ENCODE assay signal across 21 mouse cellular contexts in the genomic region with DNA sequence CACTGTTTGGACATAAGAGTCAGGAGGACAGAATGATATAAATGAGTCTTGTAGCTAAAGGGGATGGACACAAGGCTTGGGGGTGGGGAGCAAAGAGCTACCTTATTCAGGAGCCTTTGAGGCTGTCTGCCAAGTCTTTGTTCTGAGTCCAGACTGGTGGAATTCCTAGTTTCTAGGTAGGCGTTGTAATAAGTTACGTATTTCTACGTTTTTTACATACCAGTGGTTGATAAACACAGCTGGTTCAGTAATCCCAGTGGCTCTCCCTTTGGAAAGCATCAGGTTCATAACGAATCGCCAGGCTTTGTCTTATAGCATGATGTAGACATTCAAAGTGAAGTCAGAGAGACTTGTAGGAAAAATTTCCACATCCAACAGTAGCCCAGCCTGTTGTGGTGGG.
DNase-seq lines count a peak whose midpoint lies in the region; ATAC-seq and TF ChIP-seq lines count a peak whose summit lies in the region.
"Had no signal": no experiment of that assay in that cellular context is flagged by ENCODE, and none has a peak within 500 bp of the region (broad histone marks: within the 10 kb centered on the region; RNA-seq: fewer than 3 reads in every experiment).

No protein-coding gene starts in this region.

- TF ChIP-seq EP300 in lung, postnatal 0 days (IDR thresholded peaks at IDR 0.05), result peak; percentile 79

- H3K27ac ChIP-seq in lung, embryonic 16.5 days (ENCODE audit: low read length), result peak overlapping the region; percentile 33
- H3K27ac ChIP-seq in kidney, embryonic 16.5 days (ENCODE audit: low read length), result peak overlapping the region; percentile 57
- peak overlapping the region; percentile 74 for H3K27ac ChIP-seq in lung, postnatal 0 days (ENCODE audit: low read length)
- no peak overlapping the region for H3K27ac ChIP-seq in forebrain, embryonic 16.5 days (ENCODE audit: low read length)
- H3K27ac ChIP-seq: hindbrain, embryonic 13.5 days; neural tube, embryonic 15.5 days had no signal

- peaks cover 2% of the 10 kb centered on the region; the same call in 1 of the 2 replicates for H3K36me3 ChIP-seq in lung, embryonic 16.5 days (ENCODE audit: control insufficient read depth, insufficient read depth, low read length)
- peaks cover 14% of the 10 kb centered on the region for H3K36me3 ChIP-seq in kidney, embryonic 16.5 days (ENCODE audit: insufficient read depth, low read length)
- H3K36me3 ChIP-seq in lung, postnatal 0 days (ENCODE audit: insufficient read depth, low read length), result 0 out of 2 replicates have a peak, but pooled peaks cover 6% of the 10 kb centered on the region
- peaks cover 2% of the 10 kb centered on the region for H3K36me3 ChIP-seq in forebrain, embryonic 16.5 days (ENCODE audit: control insufficient read depth, insufficient read depth)

- no peaks in the 10 kb centered on the region for H3K27me3 ChIP-seq in lung, embryonic 16.5 days (ENCODE audit: control insufficient read depth, insufficient read depth, low read depth, low read length)
- H3K27me3 ChIP-seq in kidney, embryonic 16.5 days (ENCODE audit: insufficient read depth, low read length), result no peaks in the 10 kb centered on the region
- H3K27me3 ChIP-seq in lung, postnatal 0 days (replicated peaks; ENCODE audit: insufficient read depth, low read length), result no peaks in the 10 kb centered on the region
- no peaks in the 10 kb centered on the region for H3K27me3 ChIP-seq in forebrain, embryonic 16.5 days (replicated peaks; ENCODE audit: control insufficient read depth, insufficient read depth, low read length)
- H3K27me3 ChIP-seq: hindbrain, embryonic 13.5 days; neural tube, embryonic 15.5 days had no signal

- H3K4me3 ChIP-seq in lung, embryonic 16.5 days (ENCODE audit: low read length), result no peak overlapping the region
- no peak overlapping the region for H3K4me3 ChIP-seq in kidney, embryonic 16.5 days (ENCODE audit: low read length)
- H3K4me3 ChIP-seq in lung, postnatal 0 days (ENCODE audit: low read depth, low read length), result no peak overlapping the region
- H3K4me3 ChIP-seq in forebrain, embryonic 16.5 days (replicated peaks; ENCODE audit: low read length), result no peak overlapping the region
- H3K4me3 ChIP-seq: hindbrain, embryonic 13.5 days; neural tube, embryonic 15.5 days had no signal

- no peak overlapping the region for H3K4me2 ChIP-seq in lung, embryonic 16.5 days (ENCODE audit: low read depth, low read length)
- no peak overlapping the region for H3K4me2 ChIP-seq in kidney, embryonic 16.5 days (replicated peaks; ENCODE audit: low read depth, low read length)
- no peak overlapping the region for H3K4me2 ChIP-seq in lung, postnatal 0 days (replicated peaks; ENCODE audit: low read depth, low read length)
- H3K4me2 ChIP-seq in forebrain, embryonic 16.5 days (ENCODE audit: low read length), result no peak overlapping the region
- H3K4me2 ChIP-seq: hindbrain, embryonic 13.5 days; neural tube, embryonic 15.5 days had no signal

- TF ChIP-seq CTCF in lung, postnatal 0 days (IDR thresholded peaks at IDR 0.05), result no peak

- H3K9ac ChIP-seq in lung, embryonic 16.5 days (ENCODE audit: low read length), result no peak overlapping the region
- no peak overlapping the region for H3K9ac ChIP-seq in kidney, embryonic 16.5 days (replicated peaks; ENCODE audit: low read length)
- H3K9ac ChIP-seq in lung, postnatal 0 days (replicated peaks; ENCODE audit: low read depth), result no peak overlapping the region
- H3K9ac ChIP-seq in forebrain, embryonic 16.5 days (replicated peaks; ENCODE audit: low read depth, low read length), result no peak overlapping the region
- H3K9ac ChIP-seq: hindbrain, embryonic 13.5 days; neural tube, embryonic 15.5 days had no signal

- H3K9me3 ChIP-seq in lung, embryonic 16.5 days (ENCODE audit: control insufficient read depth, low read length), result no peaks in the 10 kb centered on the region
- no peaks in the 10 kb centered on the region for H3K9me3 ChIP-seq in kidney, embryonic 16.5 days (ENCODE audit: low read length)
- H3K9me3 ChIP-seq in lung, postnatal 0 days (ENCODE audit: low read length), result no peaks in the 10 kb centered on the region
- H3K9me3 ChIP-seq in forebrain, embryonic 16.5 days (ENCODE audit: control insufficient read depth, low read length), result no peaks in the 10 kb centered on the region
- H3K9me3 ChIP-seq: hindbrain, embryonic 13.5 days; neural tube, embryonic 15.5 days had no signal

- peak; percentile 76 for ATAC-seq in lung, embryonic 16.5 days (ENCODE audit: low read depth)
- peak; percentile 76 for ATAC-seq in kidney, embryonic 16.5 days (ENCODE audit: low FRiP score, low TSS enrichment)
- ATAC-seq in lung, postnatal 0 days, result peak; percentile 84
- ATAC-seq in forebrain, embryonic 16.5 days, result no peak
- ATAC-seq: forebrain, embryonic 14.5 days; inflammation-experienced regulatory T-cells, adult 6 months; midbrain, embryonic 16.5 days had no signal

- peaks cover 13% of the 10 kb centered on the region for H3K4me1 ChIP-seq in lung, embryonic 16.5 days (replicated peaks; ENCODE audit: control insufficient read depth, insufficient read depth, low read length)
- peaks cover 11% of the 10 kb centered on the region; the same call in 1 of the 2 replicates for H3K4me1 ChIP-seq in kidney, embryonic 16.5 days (ENCODE audit: insufficient read depth, low read length)
- H3K4me1 ChIP-seq in lung, postnatal 0 days (ENCODE audit: insufficient read depth, low read depth, low read length), result peaks cover 3% of the 10 kb centered on the region
- no peaks in the 10 kb centered on the region for H3K4me1 ChIP-seq in forebrain, embryonic 16.5 days (replicated peaks; ENCODE audit: control insufficient read depth, insufficient read depth, low read length)
- H3K4me1 ChIP-seq: neural tube, embryonic 15.5 days had no signal

- no peak for DNase-seq in lung, postnatal 4 days
- peak; percentile 75 for DNase-seq in lung, postnatal 0 days (ENCODE audit: low spot score)
- DNase-seq in layer of hippocampus, adult 8-10 months (ENCODE audit: low spot score in 2 of 2), result no peak
- DNase-seq in gastrocnemius, adult 18-20 months (ENCODE audit: low spot score), result no peak
- DNase-seq: adrenal gland, postnatal 36 days; B cell, adult 2 months; cerebellum, adult 18-20 months; cerebellum, postnatal 36 days; heart, postnatal 10 days; liver; right cerebral cortex, postnatal 14 days; spleen, adult 18-20 months; thymus, postnatal 36 days had no signal

- 59% methylated on average over 5 of the region's 5 CpGs for WGBS in lung, embryonic 16.5 days
- 61% methylated on average over 5 of the region's 5 CpGs for WGBS in kidney, embryonic 16.5 days
- 58% methylated on average over 5 of the region's 5 CpGs for WGBS in lung, postnatal 0 days
- 94% methylated on average over 5 of the region's 5 CpGs for WGBS in forebrain, embryonic 16.5 days
